Mouse (Mus musculus) erythroblast, embryonic 14.5 days (primary cell): ENCODE measurements at regions not wholly inside any gene's neighbourhood (a gene's known extent, or its start where the extent isn't known, plus 50 kb on each side); places are given as distances from the start of the nearest gene placed in this dataset.

Source experiments
- H3K27me3 ChIP-seq: 2 replicates; pipeline ENCODE4 v1.6.1; 2012; ENCODE audit warnings: inconsistent platforms; ENCODE audit not compliant: control insufficient read depth
- H3K36me3 ChIP-seq: 2 replicates; pipeline ENCODE4 v1.6.1; 2012; ENCODE audit warnings: mild to moderate bottlenecking, inconsistent platforms; ENCODE audit not compliant: control insufficient read depth
- H3K4me1 ChIP-seq: 2 replicates; pipeline ENCODE4 v1.6.1; 2012; ENCODE audit warnings: inconsistent platforms; ENCODE audit not compliant: control insufficient read depth
- H3K4me3 ChIP-seq: replicated peaks from 2 replicates; pipeline ENCODE3; 2012; ENCODE audit warnings: moderate library complexity, mild to moderate bottlenecking, inconsistent platforms
- H3K9me3 ChIP-seq: 2 replicates; pipeline ENCODE4 v1.6.1; 2012; ENCODE audit warnings: low read length, inconsistent platforms, mixed read lengths; ENCODE audit not compliant: control insufficient read depth
- GATA1 ChIP-seq: IDR thresholded peaks from 2 replicates; pipeline ENCODE4 v1.6.1; 2012; ENCODE audit warnings: low read length, inconsistent platforms, mixed read lengths
- TAL1 ChIP-seq: IDR thresholded peaks from 3 replicates; pipeline ENCODE4 v1.6.1; 2012; ENCODE audit warnings: low read length, inconsistent platforms, mixed read lengths

- no peaks in the 10 kb centered on the region for H3K36me3 ChIP-seq
- no peaks in the 10 kb centered on the region for H3K27me3 ChIP-seq
- H3K4me1 ChIP-seq: no peaks in the 10 kb centered on the region
- H3K4me3 ChIP-seq: no peak overlapping the region
- no peak for TF ChIP-seq TAL1
- TF ChIP-seq GATA1: no peak
- no peaks in the 10 kb centered on the region for H3K9me3 ChIP-seq
Measured at GRCm38 (mm10) chr11:111568041-111568440, 502.1 kb downstream of the Kcnj2 start.

- no peaks in the 10 kb centered on the region for H3K36me3 ChIP-seq
- TF ChIP-seq TAL1 (no peak), GATA1 (no peak)
Measured at GRCm38 (mm10) chr11:111568876-111569275, 502.9 kb downstream of the Kcnj2 start.

GRCm38 (mm10) chr11:111577883-111578282 lies 511.9 kb downstream of the Kcnj2 start:
- H3K4me3 ChIP-seq: no peak overlapping the region
- no peaks in the 10 kb centered on the region for H3K27me3 ChIP-seq
- no peaks in the 10 kb centered on the region for H3K9me3 ChIP-seq
- no peaks in the 10 kb centered on the region for H3K36me3 ChIP-seq
- no peaks in the 10 kb centered on the region for H3K4me1 ChIP-seq
- TF ChIP-seq GATA1 (no peak), TAL1 (no peak)

More at GRCm38 (mm10) chr11:111568876-111569275, 502.9 kb downstream of the Kcnj2 start:
- Histone ChIP-seq H3K27me3 (no peaks in the 10 kb centered on the region), H3K4me1 (no peaks in the 10 kb centered on the region), H3K9me3 (no peaks in the 10 kb centered on the region), H3K4me3 (no peak overlapping the region)

DNA sequence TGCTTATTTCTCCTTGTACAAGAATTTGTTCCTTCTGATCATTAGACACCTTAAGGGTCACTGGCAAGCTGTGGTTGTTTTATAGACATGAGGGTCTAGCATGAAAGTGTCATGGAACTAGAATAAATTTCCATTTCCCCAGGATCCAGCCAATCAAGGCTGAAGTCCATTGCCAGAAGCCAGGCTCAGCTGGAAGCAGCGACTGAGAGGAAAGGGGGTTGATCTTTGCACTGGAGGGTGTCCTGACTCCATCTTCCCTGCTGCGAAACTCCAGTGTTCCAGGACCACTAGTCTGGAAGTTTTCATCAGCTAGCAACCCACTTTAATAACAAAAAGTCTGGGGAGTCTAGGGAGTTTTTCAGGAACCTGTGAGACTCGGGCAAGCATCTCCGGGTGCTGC lies 517.0 kb downstream of the Kcnj2 start:
- H3K27me3 ChIP-seq: no peaks in the 10 kb centered on the region; the same call in 1 of the 2 replicates
- H3K4me1 ChIP-seq: no peaks in the 10 kb centered on the region

DNA sequence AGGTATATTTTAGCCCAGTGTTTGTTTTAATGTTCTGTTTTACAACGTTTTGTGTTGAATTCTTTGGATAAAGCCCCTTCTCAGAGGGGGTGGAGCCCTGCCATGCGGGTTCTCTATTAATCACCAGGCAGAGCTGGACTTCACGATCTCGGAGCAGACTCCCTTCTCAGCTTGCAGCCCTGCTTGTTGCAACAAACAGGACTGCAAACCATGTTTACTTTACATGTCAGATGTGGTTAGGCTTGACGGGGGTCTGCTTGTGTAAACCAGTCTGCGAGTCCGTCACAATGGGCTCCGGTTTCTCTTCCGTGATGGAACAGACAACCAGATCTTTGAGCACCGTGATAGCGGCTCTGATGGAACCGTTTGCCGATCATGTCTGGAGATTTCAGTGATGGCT lies 517.6 kb downstream of the Kcnj2 start:
- H3K36me3 ChIP-seq: no peaks in the 10 kb centered on the region
- no peaks in the 10 kb centered on the region; the same call in 1 of the 2 replicates for H3K9me3 ChIP-seq
- H3K4me3 ChIP-seq: no peak overlapping the region
- no peak for TF ChIP-seq TAL1
- no peak for TF ChIP-seq GATA1
- H3K4me1 ChIP-seq: no peaks in the 10 kb centered on the region
- no peaks in the 10 kb centered on the region; the same call in 1 of the 2 replicates for H3K27me3 ChIP-seq

More for the DNA sequence above, 517.0 kb downstream of the Kcnj2 start:
- no peak overlapping the region for H3K4me3 ChIP-seq
- no peaks in the 10 kb centered on the region; the same call in 1 of the 2 replicates for H3K9me3 ChIP-seq
- TF ChIP-seq GATA1: no peak
- no peak for TF ChIP-seq TAL1
- no peaks in the 10 kb centered on the region for H3K36me3 ChIP-seq

GRCm38 (mm10) chr11:111599456-111599855 lies 533.5 kb downstream of the Kcnj2 start:
- no peaks in the 10 kb centered on the region for H3K4me1 ChIP-seq
- TF ChIP-seq GATA1 (no peak), TAL1 (no peak)
- no peak overlapping the region for H3K4me3 ChIP-seq
- no peaks in the 10 kb centered on the region for H3K27me3 ChIP-seq
- H3K9me3 ChIP-seq: no peaks in the 10 kb centered on the region
- no peaks in the 10 kb centered on the region for H3K36me3 ChIP-seq

- no peaks in the 10 kb centered on the region for H3K27me3 ChIP-seq
- no peak for TF ChIP-seq TAL1
- TF ChIP-seq GATA1: no peak
- H3K4me1 ChIP-seq: no peaks in the 10 kb centered on the region
- no peaks in the 10 kb centered on the region for H3K9me3 ChIP-seq
- H3K36me3 ChIP-seq: no peaks in the 10 kb centered on the region
- H3K4me3 ChIP-seq: no peak overlapping the region
Measured at GRCm38 (mm10) chr11:111605146-111605545, 539.2 kb downstream of the Kcnj2 start.

- TF ChIP-seq TAL1: no peak
- no peak for TF ChIP-seq GATA1
- no peaks in the 10 kb centered on the region for H3K36me3 ChIP-seq
- H3K4me3 ChIP-seq: no peak overlapping the region
- no peaks in the 10 kb centered on the region for H3K27me3 ChIP-seq
- H3K9me3 ChIP-seq: no peaks in the 10 kb centered on the region
- no peaks in the 10 kb centered on the region for H3K4me1 ChIP-seq
Measured at GRCm38 (mm10) chr11:111610522-111611015, 544.6 kb downstream of the Kcnj2 start.

- no peak overlapping the region for H3K4me3 ChIP-seq
- H3K27me3 ChIP-seq: no peaks in the 10 kb centered on the region
- no peaks in the 10 kb centered on the region for H3K9me3 ChIP-seq
- no peaks in the 10 kb centered on the region for H3K36me3 ChIP-seq
- no peaks in the 10 kb centered on the region for H3K4me1 ChIP-seq
- TF ChIP-seq TAL1 (no peak), GATA1 (no peak)
Measured at GRCm38 (mm10) chr11:111643603-111644002, 577.6 kb downstream of the Kcnj2 start.

DNA sequence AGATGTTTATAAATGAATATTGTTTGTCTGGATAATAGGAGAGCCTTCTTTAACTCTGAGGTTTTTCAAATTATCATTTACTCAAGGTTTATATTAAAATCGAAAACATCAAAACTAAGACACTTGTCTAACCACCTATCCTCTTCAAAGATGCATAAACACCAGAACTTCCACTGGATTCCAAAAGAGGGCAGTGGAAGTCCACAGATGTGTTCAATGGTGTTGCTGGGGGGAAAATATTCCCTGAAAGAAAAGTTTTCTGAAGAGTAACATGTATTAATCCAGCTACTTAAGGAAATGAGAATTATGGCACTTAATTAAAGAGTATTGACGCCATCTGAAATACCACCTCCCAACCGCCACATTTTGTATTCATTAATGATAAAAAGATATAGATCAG lies 586.9 kb downstream of the Kcnj2 start:
- H3K27me3 ChIP-seq: no peaks in the 10 kb centered on the region
- no peaks in the 10 kb centered on the region for H3K36me3 ChIP-seq
- no peaks in the 10 kb centered on the region for H3K9me3 ChIP-seq
- H3K4me1 ChIP-seq: no peaks in the 10 kb centered on the region
- H3K4me3 ChIP-seq: no peak overlapping the region
- TF ChIP-seq GATA1 (no peak), TAL1 (no peak)
